Mouse (Mus musculus): ENCODE results near the gene Gas7.
A peak's percentile ranks its signal among the peaks of the same experiment; 100 is the strongest.

Gene Gas7

DNA sequence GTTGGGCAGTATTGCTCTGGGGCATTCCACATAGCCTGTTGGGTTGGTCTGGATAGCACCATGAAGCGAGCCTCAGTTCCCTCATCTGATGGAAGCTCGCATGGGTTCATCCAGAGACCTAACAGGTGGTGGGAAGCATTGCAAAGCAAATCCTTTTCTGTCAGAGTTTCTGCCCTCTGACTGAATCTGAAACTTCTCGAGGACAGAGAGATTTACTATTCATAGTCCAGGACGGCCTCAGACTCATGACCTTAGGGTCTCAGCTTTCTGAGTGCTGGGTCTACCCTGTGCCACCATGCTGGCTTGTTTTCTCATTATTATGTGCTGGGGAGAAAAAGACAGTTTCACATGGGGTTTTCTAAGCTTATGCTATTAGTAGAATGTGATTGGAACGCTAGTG is 122.2 kb downstream of the Gas7 start:
- no peak for DNase-seq

GRCm38 (mm10) chr11:67577994-67578393 is 122.8 kb downstream of the Gas7 start:
- peak; percentile 18 for DNase-seq

DNA sequence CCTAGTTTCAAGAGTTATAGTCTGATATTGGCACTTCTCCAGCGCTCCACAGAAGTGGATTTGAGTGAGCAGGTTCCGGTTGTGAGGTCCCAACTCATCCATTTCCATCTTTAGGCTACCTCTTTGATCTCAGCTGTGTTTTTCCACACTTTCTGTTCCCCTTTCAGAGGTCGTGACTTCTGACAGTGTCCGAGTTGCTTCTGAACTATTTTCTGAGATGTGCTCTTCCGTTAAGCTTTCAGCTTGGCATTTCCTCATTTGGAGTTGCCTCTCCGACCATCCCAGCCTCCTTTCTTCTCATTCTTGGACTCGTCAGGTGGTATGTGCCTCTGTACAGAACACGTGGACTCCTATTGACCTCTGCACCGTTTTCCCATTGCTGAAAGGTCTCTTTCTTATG is 123.9 kb downstream of the Gas7 start:
- peak; percentile 23 for DNase-seq

DNA sequence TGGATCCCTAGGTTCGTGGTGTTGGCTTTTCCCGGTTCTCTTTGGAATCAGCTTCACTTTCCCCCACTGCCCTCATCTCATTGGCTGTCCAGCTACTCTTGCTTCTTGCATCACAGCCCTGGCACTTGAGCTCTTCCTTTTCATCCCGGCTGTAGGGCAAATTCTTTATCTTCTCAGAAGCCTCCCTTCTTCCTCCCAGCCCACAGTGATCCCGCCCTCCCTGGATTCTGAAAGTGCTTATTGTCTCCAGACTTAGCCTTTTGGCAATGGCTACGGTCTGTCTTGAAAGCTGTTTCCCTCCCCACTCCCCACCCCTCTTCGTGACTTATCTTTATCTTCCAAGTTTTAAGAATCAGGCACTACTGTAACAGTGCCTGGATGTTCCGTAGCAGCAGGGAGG is 126.3 kb downstream of the Gas7 start:
- peak; percentile 7 for DNase-seq

GRCm38 (mm10) chr11:67582570-67582969 is 127.3 kb downstream of the Gas7 start:
- DNase-seq, result peak; percentile 2

DNA sequence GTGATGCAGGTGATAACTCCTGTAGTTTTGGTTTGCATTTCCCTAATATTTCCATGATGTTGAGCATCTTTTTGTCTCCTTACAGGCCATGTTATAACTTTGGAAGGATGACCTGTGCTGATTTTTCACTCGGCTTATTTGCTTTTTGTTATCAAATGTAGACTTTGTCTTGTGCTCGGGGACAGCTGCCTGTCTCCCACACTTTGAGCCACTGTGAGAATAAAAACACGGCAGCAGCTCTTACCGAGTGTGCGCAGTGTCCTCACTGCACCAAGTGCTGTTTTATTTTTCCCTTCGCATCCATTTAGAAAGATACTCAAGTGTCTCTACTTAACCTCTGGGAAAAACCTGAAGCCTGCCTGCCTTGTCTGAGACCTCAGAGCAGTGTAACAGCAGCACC is 129.8 kb downstream of the Gas7 start:
- no peak for DNase-seq

DNA sequence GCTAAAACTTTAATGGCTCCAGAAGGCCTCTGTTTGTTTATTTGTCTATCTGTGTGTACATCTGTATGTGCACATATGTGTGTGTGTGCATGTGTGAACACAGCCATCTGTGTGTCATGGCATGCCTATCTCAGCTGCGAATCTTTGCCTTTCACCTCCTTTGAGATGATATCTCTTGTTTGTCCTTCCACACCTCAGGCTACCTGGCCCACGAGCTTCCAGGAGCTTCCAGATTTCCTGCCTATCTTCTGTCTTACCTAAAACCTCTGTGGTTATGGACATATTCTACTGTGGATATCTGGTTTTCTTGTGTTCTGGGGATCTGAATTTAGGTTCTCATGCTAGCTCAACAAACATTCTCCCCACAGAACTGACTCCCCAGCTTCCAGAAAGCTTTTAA is 130.4 kb downstream of the Gas7 start:
- no peak for DNase-seq

DNA sequence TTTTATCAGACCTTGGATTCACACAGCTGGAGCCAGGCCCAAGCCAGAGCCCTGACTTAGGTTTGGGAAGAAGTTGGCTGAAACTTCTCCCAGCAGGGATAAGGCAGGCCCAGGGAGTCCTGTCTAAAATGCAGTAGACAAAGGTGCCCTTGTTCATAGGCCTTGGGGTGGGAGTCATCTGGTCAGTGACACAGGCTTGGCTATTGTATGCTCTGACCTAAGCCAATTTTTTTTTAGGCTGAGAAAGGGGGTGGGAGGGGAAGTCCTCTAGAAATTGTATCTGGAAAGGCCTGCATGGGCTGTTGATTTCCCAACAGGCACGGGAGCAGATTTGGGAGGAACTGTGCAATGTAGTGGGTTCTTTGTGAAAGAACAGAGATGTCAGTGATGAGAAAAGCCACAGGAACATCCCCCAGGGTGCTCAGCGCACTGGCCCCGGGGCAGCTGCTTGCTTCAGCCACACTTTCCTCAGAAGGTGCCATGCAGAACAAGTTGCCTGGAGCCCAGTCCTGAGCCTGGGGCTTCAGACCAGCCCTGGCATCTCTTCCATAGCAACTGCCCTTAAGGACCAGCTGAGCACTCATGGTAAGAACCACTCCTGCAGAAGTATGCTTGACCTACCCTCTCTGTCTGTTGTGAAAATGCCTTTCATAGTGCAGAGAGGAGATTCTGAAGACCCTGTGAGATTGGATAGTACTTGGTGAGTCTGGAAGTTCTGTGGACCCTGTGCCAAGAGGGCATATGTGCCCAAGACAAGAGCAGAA is 131.2 kb downstream of the Gas7 start:
- DNase-seq, result peak; percentile 69

DNA sequence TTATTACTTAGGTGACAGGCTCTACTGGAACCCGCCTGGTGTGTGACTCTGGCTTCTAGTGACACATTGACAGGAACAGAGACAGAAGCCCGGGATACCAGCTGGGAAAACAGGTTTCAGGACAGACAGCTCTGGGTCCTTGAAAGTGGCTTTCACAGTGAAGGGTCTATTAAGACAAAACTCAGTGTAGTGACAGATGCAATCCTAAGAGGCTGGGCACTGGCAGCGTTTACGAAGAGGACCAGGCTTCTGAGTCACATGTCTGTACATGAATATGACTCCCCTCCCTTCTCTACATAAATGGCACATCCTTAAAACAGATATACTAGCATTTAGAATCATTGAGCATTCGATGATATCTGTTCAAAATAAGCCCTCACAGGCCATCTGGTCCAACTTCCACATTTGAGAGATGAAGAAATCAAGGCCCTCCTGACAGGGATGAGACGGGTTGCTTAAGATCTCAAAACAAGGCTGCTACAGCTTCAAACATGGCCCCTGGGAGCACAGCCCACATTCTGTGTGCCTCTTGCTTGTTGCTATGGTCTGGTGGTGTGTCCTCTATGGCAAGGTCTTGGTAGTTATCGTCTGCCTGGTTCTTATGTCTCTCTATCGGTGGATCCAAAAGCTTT is 133.1 kb downstream of the Gas7 start:
- DNase-seq, result no peak

- peak; percentile 89 for DNase-seq
Measured at GRCm38 (mm10) chr11:67588828-67589314, 133.6 kb downstream of the Gas7 start.

GRCm38 (mm10) chr11:67596233-67596632 is 141.0 kb downstream of the Gas7 start:
- DNase-seq, result peak; percentile 92

DNA sequence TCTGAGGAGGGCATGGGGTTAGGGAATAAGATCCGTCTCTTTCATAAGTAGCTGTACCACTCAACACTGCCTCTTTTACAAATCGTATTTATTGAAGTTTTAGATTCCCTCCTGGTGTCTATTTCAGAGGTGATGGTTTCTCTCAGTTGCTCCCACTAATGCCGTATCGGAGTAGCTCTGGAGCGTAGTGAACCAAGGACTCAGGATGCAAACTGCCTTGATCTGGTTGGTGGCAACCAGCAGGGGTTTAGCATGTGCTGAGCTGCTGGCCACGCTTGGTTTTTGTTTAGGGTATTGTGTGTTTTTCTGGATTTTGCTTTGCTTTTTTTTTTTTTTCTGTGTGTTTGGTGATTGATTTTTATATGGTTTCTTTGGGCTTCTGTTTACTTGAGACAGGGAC is 141.6 kb downstream of the Gas7 start:
- no peak for DNase-seq

GRCm38 (mm10) chr11:67597388-67597787 is 142.2 kb downstream of the Gas7 start:
- DNase-seq, result no peak

GRCm38 (mm10) chr11:67599141-67599540 is 143.9 kb downstream of the Gas7 start:
- no peak for DNase-seq

- no peak for DNase-seq
Measured at GRCm38 (mm10) chr11:67600710-67601430, 145.6 kb downstream of the Gas7 start.

GRCm38 (mm10) chr11:67602711-67603369 is 147.6 kb downstream of the Gas7 start:
- no peak for DNase-seq

GRCm38 (mm10) chr11:67604481-67604880 is 149.2 kb downstream of the Gas7 start:
- DNase-seq, result peak; percentile 78

DNA sequence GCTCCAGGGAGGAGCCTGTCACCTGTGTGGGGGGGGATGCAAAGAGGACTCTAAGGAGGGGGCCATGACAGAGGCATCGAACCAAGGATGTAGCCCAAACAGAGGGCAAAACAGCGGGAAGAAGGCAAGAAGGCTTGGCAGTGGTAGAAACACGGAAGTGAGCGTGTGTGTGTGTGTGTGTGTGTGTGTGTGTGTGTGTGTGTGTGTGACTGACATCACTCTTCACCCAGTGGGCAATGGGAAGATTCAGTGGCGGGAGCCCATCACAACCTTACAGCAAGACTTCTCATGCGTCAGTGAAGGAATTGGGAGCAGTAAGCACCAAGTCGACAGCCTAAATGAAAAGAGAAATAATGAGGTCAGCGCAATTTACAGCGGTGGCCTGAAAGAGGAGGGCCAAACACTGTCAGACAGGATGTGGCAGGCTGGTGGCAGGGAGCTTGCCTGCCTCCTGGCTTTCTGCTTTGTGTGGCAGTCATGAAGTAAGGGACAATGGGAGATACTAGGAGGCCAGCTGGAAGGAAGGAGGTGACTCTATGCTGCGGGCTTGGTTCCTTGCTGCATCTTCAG is 153.0 kb downstream of the Gas7 start:
- no peak for DNase-seq

- DNase-seq, result no peak
Measured at GRCm38 (mm10) chr11:67612158-67612839, 157.1 kb downstream of the Gas7 start.

DNA sequence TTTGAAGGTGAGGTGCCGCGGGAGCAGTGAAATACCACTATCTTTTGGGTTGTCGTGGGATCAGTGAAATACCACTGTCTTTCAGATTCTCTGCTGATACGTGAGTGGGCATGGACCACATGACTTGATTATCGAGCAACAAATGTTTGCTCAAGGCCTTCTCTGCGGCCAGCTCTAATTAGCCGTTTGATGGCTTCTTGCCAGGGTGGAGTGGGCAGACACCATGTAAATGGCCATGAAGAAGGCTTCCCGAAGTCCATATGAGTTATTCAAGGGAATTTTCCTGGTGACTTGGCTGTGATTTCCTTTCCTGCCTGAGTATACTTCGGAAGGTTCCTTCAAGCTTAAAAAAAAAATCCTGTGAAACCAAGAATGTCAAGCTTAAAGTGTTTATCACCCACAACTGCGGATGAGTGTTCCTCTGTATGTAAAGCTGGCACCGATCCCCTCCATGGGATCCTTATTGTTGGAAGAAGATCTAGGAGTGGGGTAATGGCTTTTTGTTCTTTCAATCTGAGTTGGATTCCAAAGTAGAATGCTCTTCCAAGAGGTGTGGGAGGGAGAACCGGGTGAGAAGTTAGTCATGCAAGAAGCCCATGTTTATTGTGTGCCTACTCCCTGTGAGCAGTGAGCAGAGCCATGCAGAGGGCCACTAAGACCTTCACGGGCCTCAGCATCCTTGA is 161.5 kb downstream of the Gas7 start:
- DNase-seq, result peak; percentile 61

DNA sequence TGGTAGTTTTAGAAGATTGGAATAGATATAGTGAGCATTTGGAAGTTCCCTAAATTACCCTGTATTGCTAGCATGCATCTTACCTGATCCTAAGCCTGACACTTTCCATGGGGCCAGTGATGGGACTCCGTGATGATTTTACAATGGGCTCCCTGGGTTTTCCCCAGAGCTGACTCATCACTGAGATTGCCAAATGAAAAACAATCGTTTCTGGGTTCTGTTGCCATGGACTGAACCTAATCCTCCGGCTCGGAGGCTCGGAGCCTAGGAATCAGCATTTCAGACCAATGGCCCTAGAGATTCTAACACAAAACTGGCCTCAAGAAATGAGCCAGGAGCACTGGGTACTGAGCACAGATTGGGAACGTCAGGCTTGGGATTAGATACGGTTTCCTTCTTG is 167.1 kb downstream of the Gas7 start:
- DNase-seq, result no peak

DNA sequence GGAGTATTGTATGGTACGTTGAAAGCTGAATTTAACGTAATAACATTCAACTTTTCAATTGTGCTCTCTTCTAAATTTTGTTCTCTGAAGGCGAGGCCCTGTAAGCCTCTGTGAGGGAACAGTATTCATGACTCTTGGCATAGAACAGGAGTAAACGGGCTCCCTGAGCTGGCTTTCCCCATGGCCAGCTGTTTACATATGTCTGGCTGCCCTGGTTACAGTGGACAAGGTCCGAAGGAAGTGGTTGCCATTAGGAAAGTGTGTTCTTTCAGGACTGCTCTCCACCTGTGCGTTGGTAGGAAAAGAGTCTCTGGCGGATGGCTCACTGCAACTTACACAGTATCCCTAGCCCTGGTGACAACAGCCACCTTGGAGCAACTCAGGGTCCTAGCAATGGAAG is 171.9 kb downstream of the Gas7 start:
- DNase-seq, result no peak

Measured in layer of hippocampus, adult 9-11 months (tissue).